Mouse (Mus musculus) limb, embryonic 11.5 days (tissue): ENCODE measurements around the gene Nrbf2. TPM values are rescaled to one million over a fixed set of nuclear protein-coding genes. Genes with fewer than 3 reads are reported as not detected.

Experiments used
- ATAC-seq: fragments of 200-750 bp; cut with Nextera tagmentation; 2 replicates; pipeline ENCODE4 v1.8.0; 2017; ENCODE audit warnings: low read depth; ENCODE audit not compliant: insufficient number of reproducible peaks, low FRiP score, low TSS enrichment
- DNase-seq: peaks from one replicate; pipeline ENCODE4 v3.0.0-alpha.2; 2015; ENCODE audit warnings: low spot score
- H3K27ac ChIP-seq: fragments of 300-500 bp; sonication (generic); replicated peaks from 2 replicates; pipeline ENCODE4 v1.5.1; 2014; ENCODE audit warnings: low read depth, mild to moderate bottlenecking, low read length
- H3K27me3 ChIP-seq: fragments of 300-500 bp; sonication (generic); 2 replicates; pipeline ENCODE4 v1.6.1; 2014; ENCODE audit warnings: mild to moderate bottlenecking, low read length, mixed read lengths; ENCODE audit not compliant: control insufficient read depth, insufficient read depth
- H3K36me3 ChIP-seq: fragments of 300-500 bp; sonication (generic); 2 replicates; pipeline ENCODE4 v1.6.1; 2014; ENCODE audit warnings: mild to moderate bottlenecking, low read length, moderate library complexity, mixed read lengths; ENCODE audit not compliant: control insufficient read depth, insufficient read depth
- H3K4me1 ChIP-seq: fragments of 300-500 bp; sonication (generic); 2 replicates; pipeline ENCODE4 v1.6.1; 2014; ENCODE audit warnings: low read length, mixed read lengths; ENCODE audit not compliant: control insufficient read depth, insufficient read depth
- H3K4me2 ChIP-seq: fragments of 300-500 bp; sonication (generic); 2 replicates; pipeline ENCODE4 v1.6.1; 2014; ENCODE audit warnings: low read depth, mild to moderate bottlenecking, moderate library complexity; ENCODE audit not compliant: severe bottlenecking
- H3K4me3 ChIP-seq: fragments of 300-500 bp; sonication (generic); 2 replicates; pipeline ENCODE4 v1.5.1; 2014; ENCODE audit warnings: low read depth, low read length
- H3K9ac ChIP-seq: fragments of 300-500 bp; sonication (generic); 2 replicates; pipeline ENCODE4 v1.6.1; 2014; ENCODE audit warnings: mild to moderate bottlenecking, low read length
- H3K9me3 ChIP-seq: fragments of 300-500 bp; sonication (generic); 2 replicates; pipeline ENCODE4 v1.6.1; 2016; ENCODE audit warnings: low read length; ENCODE audit not compliant: control insufficient read depth
- WGBS: fragments of 180-500 bp; shearing (Covaris S2); extraction: QIAGEN DNeasy Blood & Tissue Kit; methylation state at CpG from one replicate; pipeline ENCODE4 v1.1.7; 2014; 5-methylcytosine and 5-hydroxymethylcytosine counted together
- polyA plus RNA-seq: library from polyadenylated mRNA; unstranded; fragments of >200 nt; fragmentation: Nextera tagmentation; extraction: Ambion mirVana; gene quantifications from 2 replicates; pipeline ENCODE4 v1.2.1, GENCODE M21; 2014

The Nrbf2 gene
- polyA plus RNA-seq: 45.8 and 48.0 TPM in 2 replicates

- peak within 1 kb of the TSS; percentile 86 for H3K9ac ChIP-seq
- peak; percentile 92 for DNase-seq
- peaks cover 6% of the 10 kb centered on the region; the same call in 1 of the 2 replicates for H3K4me1 ChIP-seq
- H3K27me3 ChIP-seq: no peaks in the 10 kb centered on the region
- 3% methylated on average over 49 of the region's 52 CpGs for WGBS
- H3K4me3 ChIP-seq: peak within 1 kb of the TSS; percentile 95
- H3K36me3 ChIP-seq: no peaks in the 10 kb centered on the region
- H3K4me2 ChIP-seq: peak within 1 kb of the TSS; percentile 84
- no peak within 1 kb of the TSS for H3K27ac ChIP-seq
- ATAC-seq: peak; percentile 85
- no peaks in the 10 kb centered on the region for H3K9me3 ChIP-seq
Observed at GRCm38 (mm10) chr10:67285176-67285814, at the start of gene Nrbf2. TSS of gene Nrbf2 (minus strand) at chr10:67285305.

GRCm38 (mm10) chr10:67330580-67330979, 45.5 kb upstream of the Nrbf2 start:
- H3K9me3 ChIP-seq: no peaks in the 10 kb centered on the region
- H3K4me3 ChIP-seq: no peak overlapping the region
- WGBS: 85% methylated on average over 2 of the region's 2 CpGs
- no peaks in the 10 kb centered on the region for H3K36me3 ChIP-seq
- no peak for DNase-seq
- no peak overlapping the region for H3K4me2 ChIP-seq
- no peaks in the 10 kb centered on the region for H3K27me3 ChIP-seq
- no peak overlapping the region for H3K27ac ChIP-seq
- H3K9ac ChIP-seq: no peak overlapping the region
- H3K4me1 ChIP-seq: no peaks in the 10 kb centered on the region
- no peak for ATAC-seq

- no peak for ATAC-seq
- Histone ChIP-seq H3K4me1 (no peaks in the 10 kb centered on the region), H3K27me3 (no peaks in the 10 kb centered on the region), H3K9me3 (no peaks in the 10 kb centered on the region), H3K36me3 (no peaks in the 10 kb centered on the region), H3K4me2 (no peak overlapping the region), H3K9ac (no peak overlapping the region), H3K4me3 (no peak overlapping the region), H3K27ac (no peak overlapping the region)
- no peak for DNase-seq
- 47% methylated on average over 11 of the region's 11 CpGs for WGBS
Observed at GRCm38 (mm10) chr10:67329661-67330060, 44.6 kb upstream of the Nrbf2 start.

- no peak overlapping the region for H3K4me2 ChIP-seq
Observed at GRCm38 (mm10) chr10:67328208-67328607, 43.1 kb upstream of the Nrbf2 start.

GRCm38 (mm10) chr10:67324036-67324435, 38.9 kb upstream of the Nrbf2 start:
- H3K4me1 ChIP-seq: no peaks in the 10 kb centered on the region
- H3K36me3 ChIP-seq: no peaks in the 10 kb centered on the region
- no peak overlapping the region for H3K4me3 ChIP-seq
- no peak for DNase-seq
- H3K27me3 ChIP-seq: peaks cover 5% of the 10 kb centered on the region; the same call in 1 of the 2 replicates
- H3K4me2 ChIP-seq: no peak overlapping the region
- 83% methylated on average over 1 of the region's 1 CpGs for WGBS
- no peak overlapping the region for H3K9ac ChIP-seq
- no peaks in the 10 kb centered on the region for H3K9me3 ChIP-seq
- no peak overlapping the region for H3K27ac ChIP-seq
- ATAC-seq: no peak

More at GRCm38 (mm10) chr10:67328208-67328607, 43.1 kb upstream of the Nrbf2 start:
- H3K4me1 ChIP-seq: no peaks in the 10 kb centered on the region
- no peaks in the 10 kb centered on the region for H3K27me3 ChIP-seq
- no peak for ATAC-seq
- WGBS: 86% methylated on average over 5 of the region's 5 CpGs
- H3K9ac ChIP-seq: no peak overlapping the region
- no peaks in the 10 kb centered on the region for H3K36me3 ChIP-seq
- no peak for DNase-seq
- no peak overlapping the region for H3K27ac ChIP-seq
- H3K4me3 ChIP-seq: no peak overlapping the region
- no peaks in the 10 kb centered on the region for H3K9me3 ChIP-seq

- DNase-seq (no peak), ATAC-seq (no peak)
- H3K4me2 ChIP-seq: no peak overlapping the region
- no peak overlapping the region for H3K27ac ChIP-seq
- H3K9me3 ChIP-seq: no peaks in the 10 kb centered on the region
- H3K36me3 ChIP-seq: no peaks in the 10 kb centered on the region
- WGBS: 81% methylated on average over 2 of the region's 2 CpGs
- H3K9ac ChIP-seq: no peak overlapping the region
- H3K4me3 ChIP-seq: no peak overlapping the region
- H3K4me1 ChIP-seq: 0 out of 2 replicates have a peak, but pooled peaks cover 2% of the 10 kb centered on the region
- peaks cover 5% of the 10 kb centered on the region; the same call in 1 of the 2 replicates for H3K27me3 ChIP-seq
Observed at GRCm38 (mm10) chr10:67321396-67321795, 36.3 kb upstream of the Nrbf2 start.

- Histone ChIP-seq H3K9ac (no peak overlapping the region; the same call in 1 of the 2 replicates), H3K27ac (no peak overlapping the region), H3K4me1 (0 out of 2 replicates have a peak, but pooled peaks cover 2% of the 10 kb centered on the region), H3K4me2 (no peak overlapping the region), H3K9me3 (no peaks in the 10 kb centered on the region), H3K36me3 (no peaks in the 10 kb centered on the region), H3K27me3 (peaks cover 5% of the 10 kb centered on the region; the same call in 1 of the 2 replicates), H3K4me3 (no peak overlapping the region)
- ATAC-seq (no peak), DNase-seq (no peak)
- WGBS: 18% methylated on average over 17 of the region's 17 CpGs
Observed at GRCm38 (mm10) chr10:67320207-67320859, 35.2 kb upstream of the Nrbf2 start.

GRCm38 (mm10) chr10:67319016-67319725, 34.1 kb upstream of the Nrbf2 start:
- ATAC-seq: no peak
- WGBS: 63% methylated on average over 13 of the region's 13 CpGs

More at GRCm38 (mm10) chr10:67319016-67319725, 34.1 kb upstream of the Nrbf2 start:
- H3K9me3 ChIP-seq: no peaks in the 10 kb centered on the region
- no peak for DNase-seq
- 0 out of 2 replicates have a peak, but pooled peaks cover 2% of the 10 kb centered on the region for H3K4me1 ChIP-seq
- H3K9ac ChIP-seq: no peak overlapping the region
- no peak overlapping the region for H3K4me3 ChIP-seq
- peaks cover 5% of the 10 kb centered on the region; the same call in 1 of the 2 replicates for H3K27me3 ChIP-seq
- no peaks in the 10 kb centered on the region for H3K36me3 ChIP-seq
- H3K27ac ChIP-seq: no peak overlapping the region
- no peak overlapping the region for H3K4me2 ChIP-seq
